Mouse (Mus musculus) stomach, postnatal 0 days (tissue): Measurements from ENCODE around the gene Npw.

ENCODE experiments used
- CTCF ChIP-seq: IDR thresholded peaks from 2 replicates; pipeline ENCODE4 v1.5.1; 2016; ENCODE audit warnings: antibody characterized with exemption, low read depth, mild to moderate bottlenecking, moderate library complexity
- EP300 ChIP-seq: optimal IDR thresholded peaks from 2 replicates; pipeline ENCODE3; 2016; ENCODE audit warnings: antibody characterized with exemption

DNA sequence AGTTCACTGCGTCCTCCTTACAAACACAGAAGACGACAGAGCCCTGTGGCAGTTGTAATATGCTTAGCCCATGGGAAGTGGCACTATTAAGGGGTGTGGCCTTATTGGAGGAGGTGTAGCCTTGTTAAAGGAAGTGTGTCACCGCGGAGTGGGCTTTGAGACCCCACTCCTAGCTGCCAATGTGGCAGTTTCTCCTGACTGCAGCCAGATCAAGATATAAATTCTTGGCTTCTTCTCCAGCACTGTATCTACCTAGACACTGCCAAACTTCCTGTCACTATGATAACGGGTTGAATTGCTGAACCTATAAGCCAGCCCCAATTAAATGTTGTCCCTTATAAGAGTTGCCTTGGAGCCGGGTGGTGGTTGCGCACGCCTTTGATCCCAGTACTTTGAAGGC lies 32.8 kb downstream of the Npw start:
- TF ChIP-seq EP300 (no peak), CTCF (no peak)
